Mouse (Mus musculus) embryo, embryonic 9.5 days (tissue): ENCODE results near the gene Lpar5.
"Not testable (repeated sequence)": the region's sequence is repeated elsewhere in the genome, so short reads cannot be mapped to it uniquely, and the experiment has no call there.

ENCODE experiments used
- DNase-seq: peaks from one replicate; pipeline ENCODE4 v3.0.0-alpha.2; 2017; ENCODE audit errors: extremely low spot score

The Lpar5 gene

DNA sequence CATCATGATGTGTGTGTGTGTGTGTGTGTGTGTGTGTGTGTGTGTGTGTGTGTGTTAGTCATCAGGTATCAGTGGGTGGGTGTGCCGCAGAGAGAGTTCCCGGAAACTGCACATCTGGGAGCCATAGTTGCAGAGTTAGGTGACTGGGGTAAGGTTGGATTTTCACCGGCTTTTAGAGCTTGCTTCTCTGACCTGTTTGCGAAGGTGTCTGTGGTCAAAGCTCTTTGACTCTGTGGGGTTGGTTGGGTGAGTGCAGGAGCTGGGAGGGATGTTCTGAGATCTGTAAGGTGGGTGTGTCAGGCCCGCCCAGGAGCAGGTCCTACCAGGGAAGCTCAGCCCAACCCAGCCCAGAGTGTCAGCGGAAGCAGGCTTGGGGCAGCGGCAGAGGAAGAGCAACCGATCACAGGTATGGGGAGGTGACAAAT is at the start of gene Lpar5:
Gene Lpar5, plus strand, starts transcription at position 350 of the 425 bp plus-strand sequence.
- no peak for DNase-seq

DNA sequence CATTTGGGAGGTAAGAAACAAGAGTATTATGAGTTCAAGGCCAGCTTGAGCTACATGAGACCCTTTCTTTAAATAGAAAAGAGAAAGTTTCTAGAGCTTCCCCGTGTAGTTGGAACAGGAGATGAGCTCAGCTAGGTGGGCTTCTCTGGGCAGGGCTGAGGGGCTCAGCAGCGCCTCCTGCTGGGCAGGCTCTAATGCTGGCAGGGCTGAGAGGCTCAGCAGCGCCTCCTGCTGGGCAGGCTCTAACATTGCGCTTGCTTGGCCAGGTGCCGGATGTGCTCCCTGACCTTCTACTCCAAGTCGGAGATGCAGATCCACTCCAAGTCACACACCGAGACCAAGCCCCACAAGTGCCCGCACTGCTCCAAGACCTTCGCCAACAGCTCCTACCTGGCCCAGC is 37.2 kb upstream of the Lpar5 start:
- peak; percentile 77 for DNase-seq

DNA sequence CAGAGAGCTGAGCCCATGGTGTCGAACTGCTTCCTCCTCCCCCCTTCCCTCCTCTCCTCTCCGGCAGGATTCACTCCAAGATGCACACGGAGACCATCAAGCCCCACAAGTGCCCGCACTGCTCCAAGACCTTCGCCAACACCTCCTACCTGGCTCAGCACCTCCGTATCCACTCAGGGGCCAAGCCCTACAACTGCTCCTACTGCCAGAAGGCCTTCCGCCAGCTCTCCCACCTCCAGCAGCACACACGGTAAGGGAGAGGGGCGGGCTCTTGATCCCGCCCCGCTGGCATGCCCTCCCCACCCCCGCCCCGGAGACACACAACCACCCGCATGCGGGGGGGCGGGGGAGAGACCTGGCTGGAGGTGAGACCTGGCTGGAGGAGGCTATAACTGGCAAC is 36.1 kb upstream of the Lpar5 start:
- DNase-seq, result no peak

DNA sequence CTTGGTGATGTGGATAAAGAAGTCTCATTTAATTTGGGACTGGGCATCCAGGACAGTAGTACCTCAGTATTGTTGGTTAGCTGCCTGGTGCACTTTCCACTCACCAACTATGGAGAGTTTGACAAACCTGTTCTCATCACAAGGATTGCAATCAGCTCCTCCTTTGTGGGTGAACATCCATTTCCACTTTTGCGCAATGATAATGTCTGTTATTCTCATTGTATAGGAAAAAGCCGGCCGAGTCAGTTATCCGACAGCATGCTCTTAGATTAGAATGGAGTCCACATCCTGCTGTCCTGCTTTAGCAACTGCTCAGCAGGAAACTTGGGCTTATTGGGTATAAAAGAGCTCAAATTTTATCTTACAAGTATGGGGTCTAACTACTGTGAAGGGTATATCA is 29.1 kb upstream of the Lpar5 start:
- DNase-seq, result peak; percentile 14

DNA sequence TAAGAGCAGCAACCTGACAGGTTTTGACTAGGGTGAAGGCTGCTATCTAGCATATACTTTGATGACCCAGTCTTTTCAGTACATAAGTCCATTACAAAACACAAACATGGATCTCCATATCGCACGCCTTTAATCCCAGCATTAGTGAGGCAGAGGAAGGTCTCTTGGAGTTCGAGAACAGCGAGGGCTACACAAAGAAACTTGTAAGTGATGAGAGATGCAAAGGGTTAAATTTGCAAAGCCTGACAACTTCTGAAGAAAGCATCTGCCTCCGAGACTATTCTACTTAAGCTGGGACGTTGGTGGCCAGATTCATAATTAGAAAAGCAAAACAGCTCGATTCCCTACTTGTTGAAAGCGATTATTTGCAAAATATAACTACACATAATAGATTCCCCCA is 28.6 kb upstream of the Lpar5 start:
- DNase-seq, result no peak

DNA sequence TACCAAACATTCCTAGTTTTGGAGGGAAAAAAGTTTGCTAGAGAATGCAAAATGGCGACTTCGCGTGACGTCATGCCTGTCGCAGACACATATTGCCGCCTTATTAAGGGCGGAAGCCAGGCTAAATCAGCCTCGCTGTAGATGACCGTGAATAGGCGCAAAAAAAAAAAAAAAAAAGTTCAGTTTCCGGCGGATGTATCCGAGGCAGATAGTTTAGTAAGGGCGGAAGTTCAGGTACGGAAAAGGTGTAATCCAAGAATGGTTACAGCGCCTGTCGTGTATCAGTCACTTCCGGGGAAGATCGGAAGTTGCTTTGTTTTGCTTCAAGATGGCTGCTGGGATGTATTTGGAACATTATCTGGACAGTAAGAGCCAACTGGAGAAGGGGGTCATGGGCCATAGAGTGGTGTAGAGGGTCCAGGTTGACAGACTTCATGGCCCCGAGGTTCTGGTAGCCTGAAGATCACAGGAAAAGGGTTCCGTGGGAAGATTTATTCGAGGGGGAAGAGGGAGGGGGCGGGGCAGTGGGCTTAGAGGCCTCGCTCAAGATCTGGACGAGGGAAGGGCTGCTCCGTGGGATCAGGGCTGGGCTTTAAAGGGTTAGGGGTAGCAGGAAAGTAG is 28.1 kb upstream of the Lpar5 start, which contains the start of gene Ing4:
Gene Ing4, plus strand, starts transcription at position 228 of the 621 bp plus-strand sequence.
- DNase-seq, result peak; percentile 86

DNA sequence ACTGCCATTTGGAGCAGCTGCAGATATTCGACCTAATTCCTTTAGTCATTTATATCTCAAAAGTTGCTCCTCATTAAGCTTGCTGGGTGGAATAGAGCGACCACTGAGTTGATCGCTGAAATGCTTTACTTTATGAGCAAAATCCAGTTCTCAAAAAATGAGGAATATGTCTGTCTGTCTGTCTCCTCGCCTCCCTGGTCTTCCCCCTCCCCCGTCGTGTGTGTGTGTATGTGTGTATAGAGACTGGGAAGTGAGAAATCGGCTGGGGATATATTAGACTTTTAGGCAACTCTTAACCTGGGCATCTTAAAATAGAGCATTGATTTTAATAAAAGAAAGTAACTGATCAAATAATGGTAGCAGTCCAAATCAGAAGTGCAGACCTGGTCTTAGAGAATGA is 27.5 kb upstream of the Lpar5 start:
- DNase-seq, result no peak

DNA sequence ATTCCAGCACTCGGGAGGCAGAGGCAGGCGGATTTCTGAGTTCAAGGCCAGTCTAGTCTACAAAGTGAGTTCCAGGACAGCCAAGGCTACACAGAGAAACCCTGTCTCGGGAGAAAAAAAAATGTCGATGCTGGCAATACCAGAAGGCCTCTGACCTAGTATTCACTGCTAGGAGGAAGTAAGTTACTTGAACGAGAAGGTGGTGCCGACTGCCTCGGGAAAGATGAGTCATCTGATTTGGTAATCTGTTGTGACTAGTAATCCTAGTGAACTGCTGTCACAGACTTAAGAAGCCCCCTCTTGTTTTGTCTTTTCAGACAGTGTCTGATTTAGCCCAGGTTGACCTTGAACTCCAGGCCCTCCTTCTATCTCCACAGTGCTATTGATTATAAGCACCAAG is 26.7 kb upstream of the Lpar5 start:
- DNase-seq, result no peak

DNA sequence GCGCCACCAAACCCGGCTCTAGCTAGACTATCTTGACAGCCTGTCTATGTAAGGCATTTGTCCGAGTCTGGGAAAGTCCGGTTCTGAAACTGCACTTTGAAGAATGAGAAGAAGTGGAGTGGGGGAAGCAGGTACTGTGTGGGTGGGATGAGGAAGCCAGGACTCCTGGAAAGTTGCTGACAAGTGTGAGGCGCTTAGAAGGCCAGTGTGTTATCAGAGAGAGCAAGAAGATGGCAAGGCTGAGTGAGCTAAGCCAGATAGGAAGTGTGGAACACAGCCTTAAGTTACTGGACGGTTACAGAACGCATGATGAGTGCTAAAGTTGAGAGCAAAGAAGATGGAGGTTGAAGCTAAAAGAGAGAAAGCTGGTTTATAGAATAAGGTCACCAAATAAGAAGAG is 25.6 kb upstream of the Lpar5 start:
- DNase-seq, result no peak

DNA sequence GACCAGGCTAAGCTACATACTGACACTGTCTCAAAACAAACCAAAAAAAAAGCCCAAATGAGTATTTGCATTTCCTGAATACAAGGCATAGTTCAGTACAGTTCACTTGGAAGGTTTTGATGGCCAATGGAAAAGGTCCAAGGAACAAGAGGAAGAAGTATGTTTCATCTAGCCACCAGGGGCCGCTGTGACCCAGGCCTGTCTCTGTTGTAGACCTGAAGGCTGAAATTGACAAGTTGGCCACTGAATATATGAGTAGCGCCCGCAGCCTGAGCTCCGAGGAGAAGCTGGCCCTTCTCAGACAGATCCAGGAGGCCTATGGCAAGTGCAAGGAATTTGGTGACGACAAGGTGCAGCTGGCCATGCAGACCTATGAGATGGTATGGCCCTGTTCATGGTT is 21.0 kb upstream of the Lpar5 start:
- peak; percentile 63 for DNase-seq

DNA sequence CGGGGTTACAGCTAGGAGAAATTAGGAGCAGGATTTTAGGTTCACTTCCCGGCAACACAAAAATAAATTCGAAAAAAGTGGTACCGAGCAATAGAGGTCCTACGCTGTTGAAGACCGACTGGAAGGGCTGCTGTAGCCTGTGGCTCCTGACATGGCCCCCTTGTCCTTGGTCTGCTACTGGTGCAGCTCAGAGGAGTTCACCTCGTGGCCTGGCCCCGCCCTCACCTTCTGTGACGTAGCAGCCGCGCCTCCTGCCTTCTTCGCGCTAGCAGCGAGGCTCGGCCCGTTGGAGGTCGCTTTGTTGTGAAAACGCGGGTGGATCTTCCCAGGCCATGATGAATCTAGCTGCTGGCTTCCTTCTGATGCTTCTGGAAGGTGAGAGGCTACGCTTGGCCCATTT is 18.0 kb upstream of the Lpar5 start, which contains the start of gene Acrbp:
Gene Acrbp, plus strand, starts transcription at position 12 of the 400 bp plus-strand sequence.
- DNase-seq, result peak; percentile 31

DNA sequence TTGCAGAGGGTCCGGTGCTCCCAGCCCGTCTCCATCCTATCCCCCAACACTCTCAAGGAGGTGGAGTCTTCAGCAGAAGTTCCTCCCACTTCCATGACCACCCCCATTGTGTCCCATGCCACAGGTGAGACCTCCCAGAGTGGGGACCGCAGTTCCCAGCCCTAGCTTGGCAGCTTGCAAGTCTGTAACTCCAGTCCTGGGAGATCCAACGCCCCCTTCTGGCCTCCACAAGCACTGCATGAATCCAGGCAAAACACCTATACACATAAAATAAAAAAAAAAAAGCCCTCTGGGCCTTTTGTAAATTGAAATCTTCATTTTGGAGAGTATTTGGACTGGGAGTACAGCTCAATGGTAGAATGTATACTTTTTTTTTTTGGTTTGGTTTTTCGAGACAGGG is 16.5 kb upstream of the Lpar5 start:
- DNase-seq, result no peak

DNA sequence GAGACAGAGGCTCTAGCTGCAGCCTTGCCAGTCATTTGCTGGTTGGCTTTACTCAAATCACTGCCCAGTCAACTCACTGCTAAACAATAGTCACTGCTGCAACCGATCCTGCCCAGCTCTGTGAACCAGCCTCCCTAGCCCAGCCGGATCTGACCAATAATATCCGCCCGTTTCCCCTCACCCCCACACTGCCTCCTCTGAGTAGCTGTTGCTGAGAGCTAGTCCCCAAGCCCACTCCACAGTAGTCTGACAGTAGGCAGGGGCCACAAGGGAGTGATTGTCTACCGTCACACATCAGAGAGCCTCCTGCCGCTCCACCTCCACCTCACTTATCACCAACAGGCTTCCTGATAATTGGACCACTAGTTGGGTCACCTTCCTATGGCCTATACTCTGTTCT is 6.2 kb upstream of the Lpar5 start:
- no peak for DNase-seq

DNA sequence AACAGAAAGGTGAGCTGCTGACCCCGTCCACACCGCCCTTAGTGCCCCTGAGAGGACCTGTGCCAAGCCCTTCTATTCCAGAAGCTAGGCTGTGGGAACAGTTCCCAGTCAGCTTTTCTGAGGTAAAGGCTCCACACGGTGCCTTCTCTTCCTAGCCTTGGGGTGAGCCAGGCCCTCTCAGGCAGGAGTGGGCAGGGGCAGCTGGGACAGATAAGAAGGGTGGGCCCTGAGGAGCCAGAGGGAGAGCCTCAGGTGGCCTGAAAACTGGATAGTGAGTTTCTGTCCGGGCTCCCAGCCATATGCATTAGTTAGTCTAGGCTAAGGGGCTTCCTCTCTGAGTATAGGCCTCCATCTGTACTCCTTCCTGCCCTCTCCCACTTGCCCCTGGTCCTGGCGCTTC is 5.2 kb upstream of the Lpar5 start:
- DNase-seq, result no peak

DNA sequence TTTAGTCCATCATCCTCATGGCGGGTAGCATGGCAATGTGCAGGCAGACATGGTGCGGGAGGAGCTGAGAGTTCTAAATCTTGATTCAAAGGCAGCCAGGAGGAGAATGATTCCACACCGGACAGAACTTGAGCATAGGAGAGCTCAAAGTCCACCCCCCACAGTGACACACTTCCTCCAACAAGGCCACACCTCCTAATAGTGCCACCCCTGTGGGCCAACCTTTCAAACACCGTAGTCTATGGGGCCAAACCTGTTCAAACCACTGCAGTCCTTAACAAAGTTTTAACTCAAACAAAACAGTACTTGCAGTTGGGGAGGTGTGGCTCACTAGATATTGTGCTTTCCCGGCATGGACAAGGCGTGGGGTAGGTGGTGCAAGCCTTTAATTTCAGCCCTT is 3.8 kb upstream of the Lpar5 start:
- no peak for DNase-seq

DNA sequence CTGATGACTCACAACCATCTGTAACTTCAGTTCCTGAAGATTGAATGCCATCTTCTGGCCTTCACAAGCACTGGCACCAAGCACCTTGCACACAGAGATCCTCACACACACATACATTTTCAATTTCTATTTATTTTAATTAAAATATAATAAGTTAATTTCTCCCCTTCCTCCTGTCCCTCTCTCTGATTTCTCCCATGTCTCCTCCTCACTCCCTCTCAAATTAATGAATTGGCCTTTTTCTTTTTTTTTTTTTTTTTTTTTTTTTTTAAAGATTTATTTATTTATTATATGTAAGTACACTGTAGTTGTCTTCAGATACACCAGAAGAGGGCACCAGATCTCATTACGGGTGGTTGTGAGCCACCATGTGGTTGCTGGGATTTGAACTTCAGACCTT is 2.5 kb upstream of the Lpar5 start:
- not testable (repeated sequence) for DNase-seq

DNA sequence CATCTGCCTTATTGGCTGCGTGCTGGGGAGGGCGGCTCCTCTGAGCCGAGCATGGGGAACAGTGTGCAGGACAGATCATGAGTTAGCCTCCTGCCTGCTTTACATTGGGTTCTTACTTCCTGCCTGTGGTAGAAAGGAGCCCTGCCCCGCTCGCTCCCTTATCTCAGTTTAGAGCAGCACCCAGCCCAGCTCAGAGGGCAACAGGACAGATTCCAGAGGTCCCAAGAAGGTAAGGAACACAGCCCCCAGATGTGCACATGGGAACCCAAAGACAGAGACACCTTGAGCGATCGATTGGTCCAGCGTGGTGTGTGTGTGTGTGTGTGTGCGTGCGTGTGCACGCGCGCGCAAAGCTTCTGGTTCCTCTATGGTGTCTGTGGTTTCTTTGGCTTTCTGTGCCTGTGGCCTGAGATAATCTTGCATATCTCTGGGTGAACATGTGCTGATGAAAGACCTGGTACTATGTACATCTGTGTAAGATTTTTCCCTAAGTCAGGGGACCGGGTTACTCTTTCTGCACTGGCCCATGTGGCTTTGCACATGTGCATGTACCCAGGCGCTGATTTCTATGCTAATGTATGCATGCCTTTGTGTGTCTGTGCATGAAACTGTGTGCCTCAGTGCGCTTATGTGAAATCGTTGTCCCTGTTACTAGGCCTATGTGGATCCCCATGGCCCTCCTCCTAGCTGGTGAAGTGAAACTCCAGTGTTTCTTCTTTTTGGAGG is 3.6 kb downstream of the Lpar5 start:
- DNase-seq, result no peak

DNA sequence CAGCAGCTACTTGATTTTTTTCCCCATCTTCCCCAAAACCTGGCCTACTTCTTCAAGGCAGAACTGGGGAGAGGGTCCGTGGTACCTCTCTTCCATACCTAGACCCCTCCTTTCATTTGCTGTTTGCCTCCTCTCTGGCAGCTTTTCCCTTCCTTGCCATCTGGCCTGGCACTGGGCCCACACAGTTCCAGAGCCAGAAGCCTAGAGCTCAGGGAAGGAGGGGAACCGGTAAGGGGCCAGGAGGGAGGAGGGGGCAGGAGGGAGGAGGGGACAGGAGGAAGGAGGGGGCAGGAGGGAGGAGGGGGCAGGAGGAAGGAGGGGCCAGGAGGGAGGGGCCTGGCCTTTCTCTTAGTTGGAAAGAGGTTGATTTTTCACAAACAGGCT is 4.2 kb downstream of the Lpar5 start:
- no peak for DNase-seq

DNA sequence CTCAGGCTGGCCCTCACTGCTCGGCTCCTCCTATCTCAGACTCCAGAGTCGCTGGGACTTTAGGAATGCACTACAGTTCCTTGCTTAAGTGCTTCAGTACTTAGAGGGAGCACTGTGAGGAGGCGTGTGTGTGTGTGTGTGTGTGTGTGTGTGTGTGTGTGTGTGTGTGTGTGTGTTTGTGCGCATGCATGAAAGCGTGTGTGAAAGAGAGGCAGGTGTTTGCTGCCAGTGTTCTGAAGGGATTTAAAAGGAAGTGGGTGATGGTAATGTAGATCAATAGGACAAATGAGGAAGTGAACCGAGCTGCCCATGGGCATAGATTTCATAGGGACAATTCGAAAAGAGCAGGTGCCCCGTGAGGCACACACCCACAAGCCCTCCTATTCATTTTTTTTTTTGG is 6.1 kb downstream of the Lpar5 start:
- DNase-seq, result no peak

DNA sequence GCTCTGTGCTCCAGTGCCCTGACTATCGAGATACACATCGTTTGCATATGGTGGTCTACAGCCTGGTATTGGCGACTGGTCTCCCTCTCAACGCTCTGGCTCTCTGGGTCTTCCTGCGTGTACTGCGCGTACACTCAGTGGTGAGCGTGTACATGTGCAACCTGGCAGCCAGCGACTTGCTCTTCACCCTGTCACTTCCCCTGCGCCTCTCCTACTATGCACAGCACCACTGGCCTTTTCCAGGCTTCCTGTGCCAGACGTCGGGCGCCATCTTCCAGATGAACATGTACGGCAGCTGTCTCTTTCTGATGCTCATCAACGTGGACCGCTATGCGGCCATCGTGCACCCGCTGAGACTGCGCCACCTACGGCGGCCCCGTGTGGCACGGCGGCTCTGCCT is 13.7 kb downstream of the Lpar5 start:
- DNase-seq, result no peak

DNA sequence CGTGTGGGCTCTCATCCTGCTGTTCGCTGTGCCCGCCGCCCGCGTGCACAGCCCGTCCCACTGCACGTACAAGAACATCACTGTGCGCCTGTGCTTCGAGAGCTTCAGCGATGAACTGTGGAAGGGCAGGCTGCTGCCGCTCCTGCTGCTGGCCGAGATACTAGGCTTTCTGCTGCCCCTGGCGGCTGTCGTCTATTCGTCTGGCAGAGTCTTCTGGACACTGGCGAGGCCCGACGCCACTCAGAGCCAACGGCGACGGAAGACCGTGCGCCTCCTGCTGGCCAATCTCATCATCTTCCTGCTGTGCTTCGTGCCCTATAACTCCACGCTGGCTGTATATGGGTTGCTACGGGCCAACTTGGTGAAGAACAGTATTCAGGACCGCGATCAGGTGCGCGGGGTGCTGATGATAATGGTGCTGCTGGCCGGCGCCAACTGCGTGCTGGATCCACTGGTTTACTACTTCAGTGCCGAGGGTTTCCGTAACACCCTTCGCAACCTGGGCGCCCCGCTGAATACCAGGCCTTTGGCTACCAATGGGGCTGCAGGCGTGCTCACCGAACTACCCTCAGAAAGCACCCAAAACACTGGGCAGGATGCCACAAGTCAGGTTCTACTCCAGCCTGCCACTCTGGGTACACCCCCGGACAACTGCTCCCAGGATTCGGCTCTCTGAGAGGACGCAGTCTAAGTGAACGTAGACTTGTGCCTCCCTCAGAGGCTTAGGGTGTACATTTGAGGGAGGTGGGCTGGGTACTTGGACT is 14.3 kb downstream of the Lpar5 start:
- DNase-seq, result peak; percentile 90

DNA sequence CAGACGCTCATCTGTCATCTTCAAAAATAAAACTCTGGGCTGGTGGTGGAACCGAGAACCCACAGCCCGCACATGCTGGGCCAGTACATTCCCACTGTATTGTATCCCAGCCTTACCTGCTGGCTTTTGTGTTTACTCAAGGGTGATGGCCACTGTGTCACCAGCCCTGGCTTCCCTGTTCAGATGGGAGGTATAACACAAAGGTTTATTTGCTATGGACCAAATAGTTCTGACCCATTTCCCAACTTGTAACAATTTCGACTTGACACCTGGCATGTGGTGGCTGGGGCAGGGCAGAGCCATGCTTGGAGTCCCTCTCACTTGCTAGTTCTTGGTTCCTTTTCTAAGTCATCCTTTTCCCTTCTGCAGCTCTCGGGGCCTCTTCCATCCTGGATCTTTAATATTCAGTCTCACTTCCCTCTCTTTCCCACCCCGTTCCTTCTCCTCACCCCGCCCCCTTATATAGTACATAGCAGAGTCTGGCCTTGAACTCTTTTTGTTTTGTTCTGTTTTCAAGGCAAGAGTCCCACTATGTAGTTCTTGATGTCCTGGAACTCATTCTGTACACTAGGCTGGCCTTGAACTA is 15.2 kb downstream of the Lpar5 start:
- DNase-seq, result no peak
